Mouse (Mus musculus): ENCODE measurements around the gene Cldn34c3. TPM values are rescaled to one million over a fixed set of nuclear protein-coding genes. Genes with fewer than 3 reads are reported as not detected.
"Not testable (repeated sequence)": the region's sequence is repeated elsewhere in the genome, so short reads cannot be mapped to it uniquely, and the experiment has no call there.

Cldn34c3 gene
- not detected for total RNA-seq (2021)

GRCm38 (mm10) chrX:123793365-123793764 is at the start of gene Cldn34c3:
TSS of gene Cldn34c3 (plus strand) at chrX:123793665.
- DNase-seq (ENCODE audit: low spot score); intact Hi-C loops (cut with DNase I): not testable (repeated sequence)

Other genes with a start within 250 kb of the Cldn34c3 start
- under 1 TPM in 1 of 2 experiments, not detected in 1; 0.52 TPM for gene Cldn34c2, start 212.0 kb upstream of the Cldn34c3 start, total RNA-seq (2021)
- gene Gm17467, start 88.9 kb upstream of the Cldn34c3 start, total RNA-seq (2021): not detected